Mouse (Mus musculus): ENCODE measurements around the gene Dirc2. TPM values are rescaled to one million over a fixed set of nuclear protein-coding genes. Genes with fewer than 3 reads are reported as not detected.

Gene Dirc2
- 22.9 and 28.7 TPM in 2 replicates for polyA plus RNA-seq (2012; rRNA removed)
- 20.5 and 23.0 TPM in 2 replicates for polyA plus RNA-seq (2014; fragmentation: Nextera tagmentation; extraction: Ambion mirVana)

- H3K27ac ChIP-seq (replicated peaks; ENCODE audit: low read depth, low read length), result peak within 1 kb of the TSS; percentile 61; the same call in 1 of the 2 replicates
These were observed at the start of gene Dirc2 for GRCm38 (mm10) chr16:35768785-35769642. Gene Dirc2, minus strand, starts transcription at chr16:35769356.

GRCm38 (mm10) chr16:35817255-35818089 lies 48.3 kb upstream of the Dirc2 start:
- ATAC-seq (ENCODE audit: low FRiP score, low read depth) (peak; percentile 68), DNase-seq (ENCODE audit: low spot score) (peak; percentile 50)
- 36% methylated on average over 13 of the region's 13 CpGs for WGBS
- no peak for TF ChIP-seq POLR2A (IDR thresholded peaks at IDR 0.05; ENCODE audit: borderline replicate concordance, extremely low read depth, insufficient read depth, insufficient read length)
- H3K4me3 ChIP-seq (replicated peaks; ENCODE audit: low read length), result no peak overlapping the region
- no peaks in the 10 kb centered on the region for H3K4me1 ChIP-seq (ENCODE audit: control insufficient read depth, insufficient read depth, low read length)
- H3K27me3 ChIP-seq (ENCODE audit: control insufficient read depth, insufficient read depth, low read length), result no peaks in the 10 kb centered on the region
- peaks cover 11% of the 10 kb centered on the region for H3K36me3 ChIP-seq (ENCODE audit: control insufficient read depth, insufficient read depth, low read length)
- H3K9ac ChIP-seq (ENCODE audit: low read depth, low read length, severe bottlenecking), result no peak overlapping the region
- H3K9me3 ChIP-seq (ENCODE audit: control insufficient read depth, low read length), result no peaks in the 10 kb centered on the region
- H3K4me2 ChIP-seq (replicated peaks; ENCODE audit: low read depth, low read length, severe bottlenecking), result no peak overlapping the region
- H3K27ac ChIP-seq (replicated peaks; ENCODE audit: low read depth, low read length), result no peak overlapping the region

More at GRCm38 (mm10) chr16:35768785-35769642, at the start of gene Dirc2:
- no peaks in the 10 kb centered on the region for H3K36me3 ChIP-seq (ENCODE audit: control insufficient read depth, insufficient read depth, low read length)
- WGBS, result under 1% methylated on average over 57 of the region's 78 CpGs
- DNase-seq (ENCODE audit: low spot score), result peak; percentile 63
- 0 out of 2 replicates have a peak, but pooled peaks have one; percentile 23 for TF ChIP-seq POLR2A (IDR thresholded peaks at IDR 0.05; ENCODE audit: borderline replicate concordance, extremely low read depth, insufficient read depth, insufficient read length)
- peak within 1 kb of the TSS; percentile 62 for H3K4me3 ChIP-seq (replicated peaks; ENCODE audit: low read length)
- peak within 1 kb of the TSS; percentile 69 for H3K4me2 ChIP-seq (replicated peaks; ENCODE audit: low read depth, low read length, severe bottlenecking)
- H3K9ac ChIP-seq (ENCODE audit: low read depth, low read length, severe bottlenecking), result peak within 1 kb of the TSS; percentile 92
- H3K27me3 ChIP-seq (ENCODE audit: control insufficient read depth, insufficient read depth, low read length), result no peaks in the 10 kb centered on the region
- H3K4me1 ChIP-seq (ENCODE audit: control insufficient read depth, insufficient read depth, low read length), result peaks cover 18% of the 10 kb centered on the region
- no peaks in the 10 kb centered on the region for H3K9me3 ChIP-seq (ENCODE audit: control insufficient read depth, low read length)
- peak; percentile 87 for ATAC-seq (ENCODE audit: low FRiP score, low read depth)

DNA sequence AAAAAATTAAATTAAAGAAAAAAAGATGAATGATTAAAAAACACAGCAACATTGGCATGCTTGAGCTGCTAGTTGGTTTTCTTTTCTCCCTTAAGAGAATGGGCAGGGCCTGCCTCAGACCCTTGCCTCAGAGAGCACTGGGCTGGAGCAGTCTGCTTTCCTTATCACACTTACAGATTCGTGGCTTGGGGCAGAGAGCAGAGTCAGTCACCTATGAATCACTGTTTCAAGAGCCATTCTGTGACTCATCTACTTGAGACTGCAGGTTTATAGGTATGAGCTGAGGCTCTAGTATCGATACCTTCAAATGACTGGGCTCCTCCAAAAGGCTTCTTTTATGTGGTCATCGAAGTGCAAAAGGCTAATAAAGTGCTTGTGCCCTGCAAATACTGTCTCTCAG lies 44.0 kb upstream of the Dirc2 start:
- H3K9ac ChIP-seq (ENCODE audit: low read depth, low read length, severe bottlenecking), result no peak overlapping the region
- TF ChIP-seq POLR2A (IDR thresholded peaks at IDR 0.05; ENCODE audit: borderline replicate concordance, extremely low read depth, insufficient read depth, insufficient read length), result no peak
- no peak overlapping the region for H3K4me3 ChIP-seq (replicated peaks; ENCODE audit: low read length)
- H3K4me1 ChIP-seq (ENCODE audit: control insufficient read depth, insufficient read depth, low read length), result no peaks in the 10 kb centered on the region
- DNase-seq (ENCODE audit: low spot score) (no peak), ATAC-seq (ENCODE audit: low FRiP score, low read depth) (no peak)
- peaks cover 6% of the 10 kb centered on the region; the same call in 1 of the 2 replicates for H3K36me3 ChIP-seq (ENCODE audit: control insufficient read depth, insufficient read depth, low read length)
- no peaks in the 10 kb centered on the region for H3K9me3 ChIP-seq (ENCODE audit: control insufficient read depth, low read length)
- no peak overlapping the region for H3K27ac ChIP-seq (replicated peaks; ENCODE audit: low read depth, low read length)
- 64% methylated on average over 3 of the region's 3 CpGs for WGBS
- no peak overlapping the region for H3K4me2 ChIP-seq (replicated peaks; ENCODE audit: low read depth, low read length, severe bottlenecking)
- H3K27me3 ChIP-seq (ENCODE audit: control insufficient read depth, insufficient read depth, low read length), result no peaks in the 10 kb centered on the region

DNA sequence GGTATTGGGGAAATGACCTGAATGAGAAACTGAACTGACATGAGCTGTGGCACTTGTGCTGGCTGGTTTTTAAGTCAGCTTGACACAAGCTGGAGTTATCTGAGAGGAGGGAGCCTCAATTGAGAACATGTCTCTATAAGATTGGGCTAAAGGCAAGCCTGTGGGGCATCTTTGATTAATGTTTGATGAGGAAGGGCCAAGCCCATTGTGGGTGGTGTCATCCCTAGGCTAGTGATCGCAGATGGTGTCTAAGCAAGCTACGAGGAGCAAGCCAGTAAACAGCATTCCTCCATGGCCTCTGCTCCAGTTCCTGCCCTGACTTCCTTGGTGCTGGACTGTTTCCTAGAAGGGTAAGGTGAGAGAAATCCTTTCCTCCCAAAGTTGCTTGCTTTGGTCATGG lies 39.7 kb upstream of the Dirc2 start:
- no peak for ATAC-seq (ENCODE audit: low FRiP score, low read depth)
- no peak overlapping the region for H3K9ac ChIP-seq (ENCODE audit: low read depth, low read length, severe bottlenecking)
- H3K27me3 ChIP-seq (ENCODE audit: control insufficient read depth, insufficient read depth, low read length), result no peaks in the 10 kb centered on the region
- no peak overlapping the region for H3K4me2 ChIP-seq (replicated peaks; ENCODE audit: low read depth, low read length, severe bottlenecking)
- no peak overlapping the region for H3K4me3 ChIP-seq (replicated peaks; ENCODE audit: low read length)
- H3K9me3 ChIP-seq (ENCODE audit: control insufficient read depth, low read length), result no peaks in the 10 kb centered on the region
- 94% methylated on average over 2 of the region's 2 CpGs for WGBS
- no peaks in the 10 kb centered on the region for H3K4me1 ChIP-seq (ENCODE audit: control insufficient read depth, insufficient read depth, low read length)
- no peak overlapping the region for H3K27ac ChIP-seq (replicated peaks; ENCODE audit: low read depth, low read length)
- DNase-seq (ENCODE audit: low spot score), result no peak
- peaks cover 4% of the 10 kb centered on the region; the same call in 1 of the 2 replicates for H3K36me3 ChIP-seq (ENCODE audit: control insufficient read depth, insufficient read depth, low read length)
- no peak for TF ChIP-seq POLR2A (IDR thresholded peaks at IDR 0.05; ENCODE audit: borderline replicate concordance, extremely low read depth, insufficient read depth, insufficient read length)

DNA sequence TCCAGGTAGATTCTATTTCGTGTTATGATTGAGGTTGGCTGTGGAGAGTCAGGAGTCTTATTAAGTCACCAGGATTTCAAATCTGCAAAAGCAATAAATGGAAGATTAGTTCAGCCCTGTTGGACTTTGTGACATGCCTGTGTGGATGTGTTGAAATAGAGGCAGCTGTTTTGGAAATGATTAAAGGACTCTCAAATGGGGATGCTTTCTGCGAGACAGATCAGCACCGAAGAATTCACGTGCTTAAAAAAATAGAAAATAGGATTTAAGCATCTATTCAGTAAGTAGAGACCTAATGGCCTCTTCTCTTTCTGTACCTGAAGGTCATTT lies 38.5 kb upstream of the Dirc2 start:
- 90% methylated on average over 4 of the region's 4 CpGs for WGBS

More for the DNA sequence above, 38.5 kb upstream of the Dirc2 start:
- no peak overlapping the region for H3K4me2 ChIP-seq (replicated peaks; ENCODE audit: low read depth, low read length, severe bottlenecking)
- no peak for ATAC-seq (ENCODE audit: low FRiP score, low read depth)
- peaks cover 4% of the 10 kb centered on the region; the same call in 1 of the 2 replicates for H3K36me3 ChIP-seq (ENCODE audit: control insufficient read depth, insufficient read depth, low read length)
- H3K9ac ChIP-seq (ENCODE audit: low read depth, low read length, severe bottlenecking), result no peak overlapping the region
- no peak overlapping the region for H3K27ac ChIP-seq (replicated peaks; ENCODE audit: low read depth, low read length)
- DNase-seq (ENCODE audit: low spot score), result no peak
- H3K4me1 ChIP-seq (ENCODE audit: control insufficient read depth, insufficient read depth, low read length), result no peaks in the 10 kb centered on the region
- H3K27me3 ChIP-seq (ENCODE audit: control insufficient read depth, insufficient read depth, low read length), result no peaks in the 10 kb centered on the region
- H3K4me3 ChIP-seq (replicated peaks; ENCODE audit: low read length), result no peak overlapping the region
- no peak for TF ChIP-seq POLR2A (IDR thresholded peaks at IDR 0.05; ENCODE audit: borderline replicate concordance, extremely low read depth, insufficient read depth, insufficient read length)
- no peaks in the 10 kb centered on the region for H3K9me3 ChIP-seq (ENCODE audit: control insufficient read depth, low read length)
